Mouse (Mus musculus) urinary bladder, postnatal 36 days (tissue): ENCODE data around the gene Sarm1.

Source experiments
- DNase-seq, 2 experiments: peaks; one replicate each; pipeline ENCODE4 v3.0.0; 2022; ENCODE audit warnings: low spot score in 2 of 2, mixed read lengths in 1 of 2

Sarm1 gene

GRCm38 (mm10) chr11:78512025-78512957 is 14.7 kb upstream of the Sarm1 start, which contains the start of the genes Tmem199 and Poldip2:
Tmem199 (minus strand) TSS chr11:78512172.
Poldip2 (plus strand) TSS chr11:78512193.
- DNase-seq: peak; percentile 83 to 90

- no peak for DNase-seq
Observed at GRCm38 (mm10) chr11:78509148-78509547, 11.6 kb upstream of the Sarm1 start.

GRCm38 (mm10) chr11:78505430-78505829 is 7.9 kb upstream of the Sarm1 start:
- no peak for DNase-seq

- DNase-seq: no peak
Observed at GRCm38 (mm10) chr11:78502909-78503650, 5.5 kb upstream of the Sarm1 start, which contains the start of gene Sebox. Sebox (plus strand) TSS chr11:78503447.

DNA sequence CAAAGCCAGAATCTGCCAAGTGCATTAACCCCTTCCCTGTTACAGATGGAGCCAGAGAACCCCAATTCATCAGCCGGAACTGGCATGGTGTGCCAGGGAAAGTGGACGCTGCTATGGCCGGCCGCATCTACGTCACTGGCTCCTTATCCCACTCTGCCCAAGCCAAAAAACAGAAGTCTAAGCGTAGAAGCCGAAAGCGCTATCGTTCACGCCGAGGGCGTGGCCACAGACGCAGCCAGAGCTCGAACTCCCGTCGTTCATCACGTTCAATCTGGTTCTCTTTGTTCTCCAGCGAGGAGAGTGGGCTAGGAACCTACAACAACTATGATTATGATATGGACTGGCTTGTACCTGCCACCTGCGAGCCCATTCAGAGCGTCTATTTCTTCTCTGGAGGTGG is 4.0 kb upstream of the Sarm1 start:
- DNase-seq: no peak

GRCm38 (mm10) chr11:78500623-78501202 is 3.2 kb upstream of the Sarm1 start:
- DNase-seq: no peak

GRCm38 (mm10) chr11:78499543-78499942 is 2.0 kb upstream of the Sarm1 start:
- DNase-seq: no peak

DNA sequence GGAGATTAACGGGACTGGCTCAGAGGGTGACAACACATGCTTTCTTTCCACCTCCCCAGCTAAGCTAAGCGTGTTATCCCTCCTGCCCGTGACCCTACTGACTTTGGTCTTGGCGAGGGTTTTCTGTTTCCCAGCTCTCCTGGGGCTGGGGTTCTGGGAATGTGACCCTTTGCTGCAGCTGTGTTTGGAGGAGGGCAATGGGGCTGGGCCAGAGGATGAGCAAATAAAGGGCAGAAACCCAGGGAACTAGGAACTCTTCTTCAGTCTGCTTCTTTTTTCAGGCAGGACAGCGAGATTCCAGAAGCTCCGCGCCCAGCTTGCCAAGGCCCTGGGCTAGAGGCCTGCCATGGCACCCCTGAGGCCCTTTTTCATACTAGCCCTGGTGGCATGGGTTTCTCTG is 1.4 kb upstream of the Sarm1 start, which contains the start of gene Vtn:
Gene Vtn, plus strand, starts transcription at position 88 of the 400 bp plus-strand sequence.
- DNase-seq: no peak

GRCm38 (mm10) chr11:78497071-78497541 is 448 bp downstream of the Sarm1 start:
- DNase-seq: no peak

DNA sequence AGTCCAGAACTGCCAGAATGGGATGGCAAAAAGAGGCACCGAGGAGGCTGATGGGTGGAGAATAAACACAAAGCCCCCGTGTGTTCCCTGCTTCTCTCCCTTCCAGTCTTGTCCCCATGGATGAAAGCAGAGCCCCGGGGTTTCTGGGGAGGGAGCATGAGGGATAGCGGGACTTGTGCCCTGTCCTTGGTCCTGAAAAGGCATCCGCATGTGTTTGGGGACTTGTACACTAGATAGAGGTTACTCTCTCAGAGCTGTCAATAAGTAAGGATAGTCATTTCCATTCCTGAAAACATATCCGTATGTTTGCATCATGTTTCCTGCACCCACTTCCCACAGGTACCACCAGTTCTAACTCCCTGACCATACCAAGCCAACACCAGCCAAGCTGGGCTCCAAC is 1.6 kb downstream of the Sarm1 start:
- DNase-seq: no peak

DNA sequence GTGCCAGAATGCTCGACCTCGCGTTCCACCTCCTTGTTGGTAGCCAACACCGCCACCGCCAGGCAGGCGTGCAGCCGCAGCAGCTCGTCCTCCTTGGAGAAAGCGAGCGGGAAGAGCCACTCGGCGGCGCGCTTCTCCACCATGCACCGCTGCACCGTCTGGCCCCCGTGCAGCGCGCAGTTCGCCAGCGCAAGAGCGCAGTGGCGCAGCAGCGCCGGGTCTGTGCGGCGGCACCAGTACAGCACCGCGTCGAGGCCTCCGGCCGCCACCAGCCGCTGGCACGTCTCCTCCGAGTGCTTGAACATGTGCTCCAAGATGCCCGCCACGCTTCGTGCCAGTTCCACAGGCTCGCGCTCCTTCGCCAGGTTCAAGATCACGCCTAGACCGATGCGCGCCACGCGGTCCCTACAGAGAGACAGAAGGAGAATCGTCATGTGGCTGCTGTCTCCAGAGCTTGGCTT is 6.7 kb downstream of the Sarm1 start:
- DNase-seq: no peak

DNA sequence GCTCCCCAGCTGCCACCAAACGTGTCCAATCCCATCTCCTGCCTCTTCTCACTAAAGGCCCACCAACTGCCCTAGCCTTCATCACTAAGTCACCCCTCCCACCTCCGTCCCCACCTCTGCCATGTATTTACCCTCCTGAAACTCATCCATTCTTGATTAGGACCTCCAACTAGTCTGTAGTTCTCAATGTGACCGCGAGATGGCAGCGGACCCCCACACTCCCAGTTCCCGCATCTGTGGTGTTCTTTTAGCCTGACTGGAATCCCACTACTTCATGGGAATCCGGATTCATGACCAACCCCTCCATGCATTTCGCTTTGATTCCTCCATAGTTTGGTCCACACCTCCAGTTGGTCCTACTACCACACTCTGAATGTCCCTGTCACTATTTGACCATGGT is 9.4 kb downstream of the Sarm1 start:
- peak; percentile 55 to 69 for DNase-seq

DNA sequence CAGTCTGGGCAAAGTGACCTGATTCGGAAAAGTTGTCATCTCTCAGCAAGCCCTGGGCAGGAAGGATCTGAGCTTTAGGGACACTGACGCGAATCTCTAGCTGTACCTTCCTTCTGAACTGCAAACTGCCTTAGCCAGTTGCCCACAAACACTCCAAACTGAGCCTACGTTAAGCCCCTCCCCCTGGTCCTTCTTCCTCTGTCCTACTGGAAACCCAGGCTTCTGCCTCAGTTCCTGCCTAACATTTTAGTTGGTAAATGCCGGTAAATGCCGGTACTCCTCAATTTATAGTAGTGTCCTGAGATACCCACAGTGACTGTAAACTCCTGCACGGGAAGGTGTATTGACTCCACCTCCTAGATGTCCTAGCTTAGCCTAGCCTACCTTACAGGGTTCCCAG is 13.9 kb downstream of the Sarm1 start:
- DNase-seq: no peak

DNA sequence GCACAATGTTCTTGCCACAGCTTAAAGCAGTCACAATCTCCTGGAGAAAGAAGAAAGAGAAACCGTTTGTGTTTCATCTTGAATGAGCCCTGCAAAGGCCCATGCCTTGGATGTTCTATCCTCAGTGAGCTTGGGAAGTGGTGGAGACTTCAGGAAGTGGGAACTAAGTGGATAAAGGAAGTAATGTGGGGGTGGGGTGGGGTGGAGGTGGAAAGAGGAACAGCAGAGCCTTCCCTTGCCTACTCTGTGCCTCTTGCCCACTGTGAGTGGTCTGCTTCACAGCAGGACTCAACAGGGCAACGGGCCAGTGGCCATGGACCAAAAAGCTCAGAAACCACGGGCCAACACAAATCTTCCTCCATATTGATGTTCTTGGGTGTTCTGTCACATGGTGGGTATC is 22.3 kb downstream of the Sarm1 start:
- no peak for DNase-seq

GRCm38 (mm10) chr11:78471326-78472103 is 26.0 kb downstream of the Sarm1 start:
- no peak for DNase-seq

DNA sequence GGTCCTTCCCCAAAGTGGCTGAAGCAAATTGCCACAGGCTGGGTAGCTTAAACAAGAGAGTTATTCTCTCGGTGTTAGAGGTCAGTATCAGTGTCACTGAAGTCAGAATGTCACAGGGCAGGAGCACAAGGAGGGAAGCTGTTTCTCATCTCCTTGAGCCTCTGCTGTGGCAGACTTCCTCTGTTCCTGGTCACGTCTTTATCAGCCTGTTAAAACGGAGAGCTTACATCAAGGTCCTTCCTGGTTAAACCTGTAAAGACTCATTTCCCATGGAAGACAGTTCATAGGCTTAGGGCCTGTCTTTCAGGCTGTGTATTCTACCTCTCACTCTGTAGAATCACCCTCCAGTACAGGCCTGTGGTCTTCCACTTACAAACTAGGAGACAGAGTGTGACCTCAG is 29.6 kb downstream of the Sarm1 start:
- DNase-seq: no peak

- no peak for DNase-seq
Observed at GRCm38 (mm10) chr11:78467515-78467914, 30.0 kb downstream of the Sarm1 start.

GRCm38 (mm10) chr11:78466242-78466912 is 31.2 kb downstream of the Sarm1 start:
- no peak for DNase-seq

DNA sequence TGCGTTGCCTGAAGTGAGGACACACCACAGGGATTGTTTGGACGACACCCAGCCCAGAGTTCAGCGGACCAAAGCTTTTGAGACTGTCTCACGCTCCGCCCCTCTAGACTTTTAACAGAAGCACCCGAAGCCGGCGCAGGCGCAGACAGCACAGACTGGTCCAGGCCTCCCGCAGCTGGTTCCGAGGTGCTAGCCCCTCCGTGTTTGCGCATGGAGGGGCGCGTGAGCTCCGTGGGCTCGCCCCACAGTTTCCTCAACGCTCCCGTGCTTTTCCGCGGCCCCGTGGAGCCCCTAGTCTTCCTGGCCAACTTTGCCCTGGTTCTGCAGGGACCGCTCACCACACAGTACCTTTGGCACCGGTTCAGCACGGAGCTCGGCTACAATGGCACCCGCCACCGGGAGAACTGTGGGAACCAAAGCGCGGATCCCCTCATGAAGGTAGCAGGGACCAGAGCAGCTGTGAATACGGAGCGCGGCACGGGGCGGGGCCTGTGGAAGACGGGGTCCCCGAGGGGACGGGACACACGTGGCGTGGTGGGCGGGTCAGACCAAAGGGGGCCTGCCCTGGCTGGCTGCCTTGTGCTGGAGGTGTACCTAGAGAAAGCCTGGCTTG is 31.9 kb downstream of the Sarm1 start, which contains the start of gene Slc46a1:
Gene Slc46a1, plus strand, starts transcription at position 130 of the 613 bp plus-strand sequence.
- peak; percentile 72 to 82 for DNase-seq

DNA sequence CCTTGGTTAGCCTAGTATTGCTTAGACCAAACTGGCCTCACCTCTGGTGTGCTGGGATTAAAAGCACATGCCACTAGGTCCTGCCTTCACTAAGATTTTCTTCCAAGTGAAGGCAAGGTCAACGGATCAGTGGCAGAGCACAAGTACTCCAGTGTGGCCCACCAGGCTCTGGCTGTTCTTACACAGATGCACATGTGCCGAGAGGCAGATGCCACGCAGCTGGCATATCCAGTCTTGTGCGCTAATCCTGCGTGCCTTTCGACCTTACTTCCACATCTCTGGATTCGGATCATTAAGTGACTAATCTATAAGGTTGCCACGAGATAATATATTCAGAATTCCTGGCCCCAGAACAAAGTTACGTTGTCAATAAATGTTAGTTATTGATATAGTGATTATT is 32.4 kb downstream of the Sarm1 start:
- no peak for DNase-seq
